Mouse (Mus musculus): ENCODE measurements around the gene Cav1. TPM values are rescaled to one million over a fixed set of nuclear protein-coding genes. Genes with fewer than 3 reads are reported as not detected.

Gene Cav1
- polyA plus RNA-seq, 1 experiment from 2014 or later, result 345 TPM

DNA sequence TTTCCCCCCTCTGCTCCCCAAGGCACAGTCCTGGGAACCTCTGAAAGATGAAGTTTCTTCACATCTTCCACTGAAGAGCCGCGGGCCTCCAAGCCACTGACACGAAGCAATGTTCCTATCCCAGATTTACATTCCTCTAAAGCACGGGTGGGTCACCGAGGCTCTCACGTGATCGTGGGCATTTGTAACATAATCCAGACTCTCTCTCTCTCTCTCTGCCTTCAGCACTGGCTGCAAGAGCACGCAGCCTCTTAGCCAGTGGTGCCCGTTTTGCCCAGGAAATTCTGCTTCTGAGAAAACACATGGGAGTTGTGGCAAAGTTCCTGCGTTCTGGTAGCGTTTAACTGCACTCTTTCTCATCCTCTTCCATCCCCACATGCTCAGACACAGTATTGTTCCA is 21.1 kb downstream of the Cav1 start:
- no peaks in the 10 kb centered on the region for H3K9me3 ChIP-seq
- H3K27ac ChIP-seq, result no peak overlapping the region
- no peak overlapping the region for H3K4me2 ChIP-seq
- H3K36me3 ChIP-seq, result 0 out of 2 replicates have a peak, but pooled peaks cover 4% of the 10 kb centered on the region
- H3K4me3 ChIP-seq (replicated peaks), result no peak overlapping the region
- 37% methylated on average over 11 of the region's 11 CpGs for WGBS
- no peaks in the 10 kb centered on the region for H3K4me1 ChIP-seq
- no peaks in the 10 kb centered on the region for H3K27me3 ChIP-seq (replicated peaks)
- no peak for ATAC-seq (ENCODE audit: insufficient read depth, low FRiP score, low read depth)
- H3K9ac ChIP-seq, result no peak overlapping the region

DNA sequence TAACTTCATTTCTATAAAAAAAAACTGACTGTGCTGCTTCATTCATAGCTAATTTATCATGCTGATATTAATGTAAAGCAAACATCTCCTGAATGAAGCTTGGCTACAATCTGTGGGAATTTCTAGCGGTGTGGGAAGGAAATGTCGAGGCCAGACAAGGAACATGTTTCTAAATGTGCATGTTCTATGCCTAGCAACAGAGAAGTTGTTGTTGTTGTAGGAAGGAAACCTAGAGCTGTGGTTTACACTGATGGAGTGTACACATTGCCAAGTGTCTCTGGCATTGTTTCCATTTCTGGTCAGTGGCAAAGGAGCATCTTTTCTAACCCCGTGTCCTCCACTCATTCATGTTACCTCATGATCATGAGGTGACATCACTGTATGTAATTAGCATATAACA is 23.7 kb downstream of the Cav1 start:
- H3K4me3 ChIP-seq (replicated peaks), result no peak overlapping the region
- no peaks in the 10 kb centered on the region for H3K9me3 ChIP-seq
- 35% methylated on average over 3 of the region's 3 CpGs for WGBS
- H3K4me1 ChIP-seq, result no peaks in the 10 kb centered on the region
- H3K27ac ChIP-seq, result no peak overlapping the region
- H3K27me3 ChIP-seq (replicated peaks), result no peaks in the 10 kb centered on the region
- H3K9ac ChIP-seq, result no peak overlapping the region
- 0 out of 2 replicates have a peak, but pooled peaks cover 4% of the 10 kb centered on the region for H3K36me3 ChIP-seq
- ATAC-seq (ENCODE audit: insufficient read depth, low FRiP score, low read depth), result no peak
- no peak overlapping the region for H3K4me2 ChIP-seq

DNA sequence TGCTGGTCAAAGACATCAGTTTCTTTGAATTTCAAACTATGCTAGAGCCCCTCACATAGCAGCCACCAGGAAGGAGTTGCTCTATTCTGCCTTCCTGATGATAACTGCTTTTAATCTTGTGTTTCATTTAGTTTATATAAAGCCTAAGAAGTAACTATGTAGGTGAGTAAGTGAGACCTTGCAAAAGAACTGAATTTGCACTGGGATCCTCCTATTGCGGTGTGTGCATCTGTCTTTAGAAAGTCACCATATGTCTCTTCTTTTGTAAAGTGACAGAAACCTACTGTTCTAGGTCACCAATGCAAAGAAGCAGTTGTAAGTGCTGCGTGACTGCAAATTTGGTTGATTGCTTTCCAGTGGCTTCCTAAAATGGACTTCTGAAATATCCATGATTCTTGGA is 31.6 kb downstream of the Cav1 start:
- no peaks in the 10 kb centered on the region for H3K4me1 ChIP-seq
- 85% methylated on average over 2 of the region's 2 CpGs for WGBS
- no peak overlapping the region for H3K4me3 ChIP-seq (replicated peaks)
- H3K27ac ChIP-seq, result no peak overlapping the region
- H3K9ac ChIP-seq, result no peak overlapping the region
- no peak overlapping the region for H3K4me2 ChIP-seq
- H3K36me3 ChIP-seq, result no peaks in the 10 kb centered on the region
- ATAC-seq (ENCODE audit: insufficient read depth, low FRiP score, low read depth), result no peak
- no peaks in the 10 kb centered on the region for H3K9me3 ChIP-seq
- H3K27me3 ChIP-seq (replicated peaks), result no peaks in the 10 kb centered on the region

DNA sequence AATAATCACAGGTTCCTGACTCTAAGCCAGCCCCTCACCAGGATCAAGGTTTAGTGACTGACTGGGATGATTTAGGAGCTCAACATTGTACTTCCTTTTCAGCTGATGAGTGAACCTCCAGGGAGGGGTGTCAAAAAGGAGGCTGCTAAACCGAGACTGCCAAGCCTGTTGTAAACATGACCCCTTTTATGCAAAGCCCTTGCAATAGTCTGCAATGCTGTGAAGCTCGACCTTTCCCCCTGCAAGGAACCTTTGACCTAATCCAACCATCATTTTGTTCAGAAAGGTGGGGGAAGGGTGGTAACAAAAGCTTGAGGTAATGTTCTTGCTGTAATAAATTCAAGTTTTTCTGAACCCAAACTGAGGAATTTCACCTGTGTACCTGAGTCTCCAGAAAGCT is 34.3 kb downstream of the Cav1 start:
- H3K36me3 ChIP-seq, result no peaks in the 10 kb centered on the region
- no peaks in the 10 kb centered on the region for H3K4me1 ChIP-seq
- no peak for ATAC-seq (ENCODE audit: insufficient read depth, low FRiP score, low read depth)
- H3K27me3 ChIP-seq (replicated peaks), result no peaks in the 10 kb centered on the region
- 13% methylated on average over 2 of the region's 2 CpGs for WGBS
- no peaks in the 10 kb centered on the region for H3K9me3 ChIP-seq
- no peak overlapping the region for H3K4me3 ChIP-seq (replicated peaks)
- no peak overlapping the region for H3K27ac ChIP-seq
- no peak overlapping the region for H3K4me2 ChIP-seq
- no peak overlapping the region for H3K9ac ChIP-seq

DNA sequence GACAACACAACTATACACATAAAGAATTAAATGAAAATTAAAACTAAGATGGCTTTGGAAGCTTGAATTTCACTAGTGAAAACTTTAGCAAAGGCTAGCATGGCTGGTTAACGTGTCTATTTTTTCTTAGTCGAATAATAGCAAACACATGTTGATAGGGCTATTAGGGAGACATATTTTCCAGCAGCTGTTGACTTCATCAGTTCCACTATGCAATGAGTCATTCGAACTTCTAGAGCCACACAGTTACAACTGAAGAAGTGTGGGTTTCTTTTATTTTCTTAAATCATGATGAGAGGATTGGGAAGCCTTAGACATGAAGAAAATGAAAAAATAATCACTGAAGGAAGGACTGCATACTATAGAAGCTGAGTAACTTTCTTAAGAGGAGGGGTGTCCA is 41.9 kb downstream of the Cav1 start:
- H3K4me3 ChIP-seq (replicated peaks), result no peak overlapping the region
- H3K27ac ChIP-seq, result no peak overlapping the region
- H3K4me2 ChIP-seq, result no peak overlapping the region
- no peak overlapping the region for H3K9ac ChIP-seq
- no peak for ATAC-seq (ENCODE audit: insufficient read depth, low FRiP score, low read depth)
- no peaks in the 10 kb centered on the region for H3K27me3 ChIP-seq (replicated peaks)
- H3K9me3 ChIP-seq, result no peaks in the 10 kb centered on the region
- H3K36me3 ChIP-seq, result no peaks in the 10 kb centered on the region
- H3K4me1 ChIP-seq, result no peaks in the 10 kb centered on the region
- 85% methylated on average over 3 of the region's 3 CpGs for WGBS

DNA sequence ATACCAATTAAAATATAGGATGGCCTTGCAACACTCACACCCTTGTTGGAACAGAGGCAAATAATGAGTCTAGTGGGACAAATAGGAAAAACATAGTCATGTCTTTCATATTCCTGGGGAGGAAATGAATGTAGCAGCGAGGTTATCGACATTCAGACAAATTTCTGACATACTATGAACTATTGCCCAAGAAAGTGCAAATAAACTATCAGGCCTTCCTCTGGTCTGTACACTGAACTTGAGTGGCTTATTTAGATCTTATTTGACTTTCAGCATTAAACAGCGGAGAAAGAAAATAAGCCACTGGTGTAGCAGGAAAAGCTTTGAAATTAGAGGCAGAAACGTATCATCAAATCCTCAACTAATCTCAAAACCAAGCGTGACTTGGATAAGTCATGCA is 44.7 kb downstream of the Cav1 start:
- 79% methylated on average over 5 of the region's 5 CpGs for WGBS
- Histone ChIP-seq H3K9ac (no peak overlapping the region), H3K4me1 (0 out of 2 replicates have a peak, but pooled peaks cover 2% of the 10 kb centered on the region), H3K27me3 (replicated peaks) (no peaks in the 10 kb centered on the region), H3K36me3 (no peaks in the 10 kb centered on the region), H3K9me3 (no peaks in the 10 kb centered on the region), H3K4me2 (no peak overlapping the region), H3K27ac (no peak overlapping the region), H3K4me3 (replicated peaks) (no peak overlapping the region)
- no peak for ATAC-seq (ENCODE audit: insufficient read depth, low FRiP score, low read depth)

DNA sequence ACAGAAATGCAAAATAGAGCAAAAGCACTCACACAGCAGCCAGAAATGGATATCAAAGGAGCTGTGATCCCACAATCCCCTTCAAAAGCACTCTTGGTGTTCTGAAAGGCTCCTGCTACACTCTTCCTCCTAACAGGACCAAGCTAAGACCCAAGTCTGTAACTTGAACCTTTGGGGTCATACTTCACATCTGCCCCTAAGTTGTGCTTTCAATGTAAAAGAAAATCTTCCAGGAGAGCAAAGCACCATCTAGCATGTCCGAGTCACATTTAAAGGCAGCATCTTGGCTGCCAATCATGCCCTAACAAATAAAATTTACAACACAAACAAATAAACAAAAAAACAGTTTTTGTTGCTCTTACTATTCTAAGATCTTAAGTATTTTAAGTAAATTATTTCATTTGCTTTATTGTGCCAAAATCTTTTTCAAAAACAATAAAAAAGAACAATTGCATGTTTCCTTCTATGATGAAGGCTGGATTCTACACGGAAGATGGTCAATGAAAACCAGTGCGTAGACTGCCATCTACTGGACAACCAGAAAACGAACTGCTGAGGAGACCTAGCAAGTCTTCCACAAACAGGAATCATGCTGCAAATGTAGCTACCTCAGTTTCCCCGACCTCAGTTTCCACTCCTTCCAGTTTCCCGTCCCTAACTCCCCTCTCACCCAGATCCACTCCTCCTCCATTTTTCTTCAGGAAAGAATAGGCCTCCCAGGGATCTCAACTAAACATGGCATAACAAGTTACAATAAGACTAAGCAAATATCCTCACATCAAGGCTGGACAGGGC is 53.0 kb downstream of the Cav1 start:
- Histone ChIP-seq H3K27ac (no peak overlapping the region), H3K4me2 (no peak overlapping the region), H3K36me3 (no peaks in the 10 kb centered on the region), H3K9ac (no peak overlapping the region), H3K9me3 (no peaks in the 10 kb centered on the region), H3K4me3 (replicated peaks) (no peak overlapping the region), H3K4me1 (no peaks in the 10 kb centered on the region), H3K27me3 (replicated peaks) (no peaks in the 10 kb centered on the region)
- 14% methylated on average over 6 of the region's 6 CpGs for WGBS
- no peak for ATAC-seq (ENCODE audit: insufficient read depth, low FRiP score, low read depth)

DNA sequence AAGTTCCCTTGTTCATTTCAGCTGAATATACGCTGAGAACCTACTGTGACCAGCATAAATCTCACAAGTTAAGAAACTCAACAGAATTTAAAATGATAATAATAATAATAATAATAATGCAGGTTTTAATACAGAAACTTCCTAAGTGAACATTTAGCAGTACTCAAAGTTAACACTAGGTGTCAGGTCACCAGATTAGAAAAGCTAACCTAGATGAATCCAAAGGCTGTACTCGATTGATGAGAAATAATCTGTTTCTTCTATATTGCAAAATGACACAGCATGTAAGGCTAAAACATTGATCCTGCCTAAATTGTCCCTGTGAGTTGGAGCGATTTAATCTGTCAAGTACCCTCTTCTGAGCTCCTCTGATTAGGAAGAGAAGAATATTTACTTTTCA is 56.6 kb downstream of the Cav1 start:
- no peak overlapping the region for H3K27ac ChIP-seq
- no peak for ATAC-seq (ENCODE audit: insufficient read depth, low FRiP score, low read depth)
- H3K9ac ChIP-seq, result no peak overlapping the region
- no peak overlapping the region for H3K4me2 ChIP-seq
- no peaks in the 10 kb centered on the region for H3K36me3 ChIP-seq
- H3K9me3 ChIP-seq, result no peaks in the 10 kb centered on the region
- H3K27me3 ChIP-seq (replicated peaks), result no peaks in the 10 kb centered on the region
- H3K4me1 ChIP-seq, result no peaks in the 10 kb centered on the region
- WGBS, result 42% methylated on average over 3 of the region's 3 CpGs
- H3K4me3 ChIP-seq (replicated peaks), result no peak overlapping the region

DNA sequence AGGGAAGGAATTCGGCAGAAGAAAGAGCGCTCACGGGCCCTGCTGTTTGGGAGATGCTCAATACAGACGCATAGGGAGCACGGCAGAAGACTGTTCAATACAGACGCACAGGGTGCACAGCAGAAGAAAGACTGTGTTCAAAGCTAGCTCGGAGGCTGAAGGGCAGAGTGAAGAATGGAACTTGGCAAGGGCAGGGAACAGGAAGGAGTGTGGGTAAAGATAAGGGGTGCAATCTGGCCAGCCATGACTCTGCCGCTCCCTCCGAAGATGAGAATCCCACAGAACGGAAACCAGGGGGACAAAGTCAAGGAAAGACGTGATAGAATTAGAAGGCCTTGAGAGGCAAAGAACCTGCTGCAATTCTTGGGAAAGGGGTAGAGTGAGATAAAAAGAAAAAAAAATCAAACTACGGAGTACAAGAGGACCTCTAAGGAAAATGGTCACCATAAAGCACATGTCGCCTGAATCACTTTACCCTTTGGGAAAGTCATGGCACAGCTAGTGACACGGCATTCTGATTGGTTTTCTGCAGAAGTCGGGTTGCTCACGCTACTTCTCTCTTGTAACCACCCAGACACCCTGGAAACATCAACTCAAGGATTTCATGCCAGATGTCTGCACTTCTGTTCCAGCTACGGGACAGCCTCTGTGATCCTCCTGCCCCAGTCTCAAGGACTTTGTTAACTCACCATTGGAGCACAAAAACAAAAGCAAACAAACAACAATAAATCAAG is 57.5 kb downstream of the Cav1 start:
- Histone ChIP-seq H3K4me2 (no peak overlapping the region), H3K4me1 (no peaks in the 10 kb centered on the region), H3K4me3 (replicated peaks) (no peak overlapping the region), H3K27ac (no peak overlapping the region), H3K9ac (no peak overlapping the region), H3K36me3 (no peaks in the 10 kb centered on the region), H3K9me3 (no peaks in the 10 kb centered on the region), H3K27me3 (replicated peaks) (no peaks in the 10 kb centered on the region)
- WGBS, result 74% methylated on average over 17 of the region's 17 CpGs
- ATAC-seq (ENCODE audit: insufficient read depth, low FRiP score, low read depth), result no peak

DNA sequence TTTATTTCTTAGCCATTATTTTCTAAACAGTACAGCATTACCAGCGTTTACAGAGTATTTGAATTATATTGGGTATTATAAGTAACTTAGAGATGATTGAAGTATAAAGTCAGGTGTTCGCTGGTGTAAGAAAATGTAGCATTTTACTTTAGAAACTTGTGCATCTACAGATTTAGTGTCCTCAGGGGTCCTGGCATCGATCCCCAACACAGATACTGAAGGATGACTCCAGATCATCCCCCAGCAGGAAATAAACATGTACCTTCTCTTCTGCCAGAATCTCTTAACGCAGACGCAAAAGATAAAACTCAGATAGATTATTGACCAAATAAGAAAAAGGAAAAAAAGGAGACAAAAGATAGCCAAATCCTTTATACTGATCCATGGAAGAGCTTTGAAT is 68.2 kb downstream of the Cav1 start:
- no peak for ATAC-seq (ENCODE audit: insufficient read depth, low FRiP score, low read depth)
- Histone ChIP-seq H3K4me1 (no peaks in the 10 kb centered on the region), H3K36me3 (no peaks in the 10 kb centered on the region), H3K4me2 (no peak overlapping the region), H3K27me3 (replicated peaks) (no peaks in the 10 kb centered on the region), H3K4me3 (replicated peaks) (no peak overlapping the region), H3K9ac (no peak overlapping the region), H3K9me3 (no peaks in the 10 kb centered on the region), H3K27ac (no peak overlapping the region)
- 84% methylated on average over 5 of the region's 5 CpGs for WGBS

DNA sequence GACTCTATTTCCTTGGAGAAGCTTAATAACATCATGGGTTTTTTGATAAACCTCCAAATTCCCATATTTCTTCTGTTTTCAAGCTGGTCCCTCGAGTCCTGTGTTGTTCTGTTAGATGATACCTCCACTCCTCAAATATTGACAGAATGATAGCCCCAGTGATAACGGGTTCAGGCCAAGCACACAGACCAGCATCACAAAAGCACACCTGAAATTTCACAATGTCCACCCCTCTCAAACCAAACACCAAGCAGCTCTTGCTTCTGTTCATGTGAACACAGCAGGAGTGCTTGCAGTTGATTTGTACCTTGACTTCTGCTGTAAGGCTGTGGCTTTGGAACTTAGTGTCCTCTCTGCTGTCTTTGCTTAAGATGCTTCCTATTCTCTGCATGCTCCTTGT is 71.2 kb downstream of the Cav1 start:
- Histone ChIP-seq H3K4me3 (replicated peaks) (no peak overlapping the region), H3K9me3 (no peaks in the 10 kb centered on the region), H3K9ac (no peak overlapping the region), H3K4me1 (no peaks in the 10 kb centered on the region), H3K27me3 (replicated peaks) (no peaks in the 10 kb centered on the region), H3K4me2 (no peak overlapping the region), H3K36me3 (no peaks in the 10 kb centered on the region), H3K27ac (no peak overlapping the region)
- no peak; the same call in 1 of the 2 replicates for ATAC-seq (ENCODE audit: insufficient read depth, low FRiP score, low read depth)
- 48% methylated on average over 2 of the region's 2 CpGs for WGBS

DNA sequence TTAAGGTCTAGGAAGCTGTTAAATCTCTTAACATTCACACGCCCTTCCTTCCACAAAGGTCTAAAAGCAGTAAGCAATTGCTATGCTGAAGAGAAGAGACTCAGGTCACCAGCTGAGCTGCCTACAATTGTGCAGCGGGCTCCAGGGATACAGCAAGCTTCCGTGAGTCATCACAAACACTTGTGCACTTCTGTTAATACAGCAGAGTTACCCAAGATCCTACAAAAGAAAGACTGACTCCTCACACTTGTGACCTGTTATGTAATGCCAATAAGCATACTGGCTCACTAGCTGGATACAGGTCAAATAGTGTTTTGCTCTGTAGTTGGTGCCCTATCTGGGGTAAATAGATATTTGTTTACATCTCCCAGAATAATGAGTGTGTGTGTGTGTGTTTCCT is 74.0 kb downstream of the Cav1 start:
- H3K4me1 ChIP-seq, result no peaks in the 10 kb centered on the region
- H3K27me3 ChIP-seq (replicated peaks), result no peaks in the 10 kb centered on the region
- no peaks in the 10 kb centered on the region for H3K36me3 ChIP-seq
- no peak for ATAC-seq (ENCODE audit: insufficient read depth, low FRiP score, low read depth)
- H3K4me2 ChIP-seq, result no peak overlapping the region
- H3K4me3 ChIP-seq (replicated peaks), result no peak overlapping the region
- H3K9ac ChIP-seq, result no peak overlapping the region
- no peak overlapping the region for H3K27ac ChIP-seq
- WGBS, result 79% methylated on average over 3 of the region's 3 CpGs
- no peaks in the 10 kb centered on the region for H3K9me3 ChIP-seq

All from stomach, embryonic 15.5 days (tissue).